Mouse (Mus musculus) embryonic fibroblast, embryonic 13.5 days (primary cell): ENCODE measurements around the gene Babam2. TPM values are rescaled to one million over a fixed set of nuclear protein-coding genes. Genes with fewer than 3 reads are reported as not detected.

Experiments
- H3K27ac ChIP-seq: 2 replicates; pipeline ENCODE4 v1.5.1; 2012; ENCODE audit warnings: low read length, control low read depth, inconsistent platforms; ENCODE audit not compliant: insufficient read depth
- H3K4me1 ChIP-seq: 2 replicates; pipeline ENCODE4 v1.6.1; 2011; ENCODE audit warnings: low read length; ENCODE audit not compliant: control insufficient read depth, insufficient read depth
- H3K4me3 ChIP-seq: 2 replicates; pipeline ENCODE4 v1.5.1; 2011; ENCODE audit warnings: mild to moderate bottlenecking, control low read depth, low read length; ENCODE audit not compliant: insufficient read depth
- CTCF ChIP-seq: IDR thresholded peaks from 2 replicates; pipeline ENCODE4 v1.5.1; 2011; ENCODE audit warnings: mild to moderate bottlenecking, control low read depth, low read length, moderate library complexity, borderline replicate concordance; ENCODE audit not compliant: insufficient read depth
- POLR2A ChIP-seq: IDR thresholded peaks from 2 replicates; pipeline ENCODE4 v1.6.1; 2011; ENCODE audit warnings: low read depth, mild to moderate bottlenecking, control low read depth, low read length, moderate library complexity
- polyA plus RNA-seq: library from polyadenylated mRNA; stranded (reverse); fragments of >200 nt; gene quantifications from 2 replicates; pipeline ENCODE4 v1.2.4, GENCODE M21; 2011; ENCODE audit warnings: low read depth; ENCODE audit not compliant: missing spikeins, insufficient read length

Babam2 gene
- polyA plus RNA-seq, 1 experiment: 68.7 TPM

DNA sequence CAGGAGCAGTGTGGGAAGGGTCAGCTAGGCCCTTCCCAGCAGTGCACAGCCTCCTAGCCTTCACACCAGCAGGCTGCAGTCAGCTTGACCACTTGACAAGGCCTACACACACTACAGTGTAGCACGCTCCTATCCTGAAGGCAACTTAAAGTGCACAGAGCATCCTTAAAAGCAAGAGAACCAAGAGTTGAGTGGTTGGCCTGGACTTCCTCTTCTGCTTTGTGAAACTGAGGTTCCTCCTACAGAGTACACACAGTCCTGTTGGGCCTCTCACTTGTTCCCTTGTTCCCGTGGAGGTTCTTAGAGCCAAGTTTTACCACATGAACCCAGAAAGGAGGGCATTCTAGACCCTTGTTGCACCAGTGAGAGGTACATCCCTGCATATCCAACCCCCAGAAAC lies 388.1 kb downstream of the Babam2 start:
- no peak for TF ChIP-seq CTCF
- no peak for TF ChIP-seq POLR2A
- H3K4me1 ChIP-seq: 0 out of 2 replicates have a peak, but pooled peaks cover 5% of the 10 kb centered on the region
- H3K27ac ChIP-seq: no peak overlapping the region
- H3K4me3 ChIP-seq: no peak overlapping the region

GRCm38 (mm10) chr5:32085971-32086370 lies 388.5 kb downstream of the Babam2 start:
- TF ChIP-seq POLR2A (no peak), CTCF (no peak)
- H3K4me3 ChIP-seq: no peak overlapping the region

GRCm38 (mm10) chr5:32086526-32087090 lies 389.1 kb downstream of the Babam2 start:
- H3K4me1 ChIP-seq: 0 out of 2 replicates have a peak, but pooled peaks cover 5% of the 10 kb centered on the region
- TF ChIP-seq POLR2A (no peak), CTCF (no peak)
- H3K27ac ChIP-seq: no peak overlapping the region
- no peak overlapping the region for H3K4me3 ChIP-seq

More at GRCm38 (mm10) chr5:32085971-32086370, 388.5 kb downstream of the Babam2 start:
- 0 out of 2 replicates have a peak, but pooled peaks cover 5% of the 10 kb centered on the region for H3K4me1 ChIP-seq
- no peak overlapping the region for H3K27ac ChIP-seq

GRCm38 (mm10) chr5:32089481-32089880 lies 392.0 kb downstream of the Babam2 start:
- Histone ChIP-seq H3K27ac (peak overlapping the region; percentile 85), H3K4me3 (no peak overlapping the region), H3K4me1 (0 out of 2 replicates have a peak, but pooled peaks cover 5% of the 10 kb centered on the region)
- peak; percentile 10; the same call in 1 of the 2 replicates for TF ChIP-seq POLR2A
- TF ChIP-seq CTCF: no peak

DNA sequence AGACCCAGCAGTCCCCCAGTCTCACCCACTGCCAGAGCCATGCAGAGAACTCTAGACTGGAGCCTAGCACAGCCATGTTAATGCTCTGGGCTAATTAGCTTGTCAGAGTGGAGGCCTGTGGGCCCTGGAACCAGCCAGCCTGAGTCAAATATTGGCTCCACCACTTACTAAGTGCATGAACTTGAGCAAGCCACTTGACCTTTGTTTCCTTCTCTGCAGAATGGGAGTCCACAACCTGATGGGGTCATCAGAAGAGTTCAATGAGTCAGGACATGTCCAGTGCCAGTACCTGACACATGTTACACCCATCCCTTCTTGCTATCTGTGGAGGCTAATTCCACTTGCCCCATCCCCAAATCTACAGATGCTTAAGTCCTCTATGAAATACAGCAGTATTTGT lies 394.8 kb downstream of the Babam2 start:
- H3K4me3 ChIP-seq: no peak overlapping the region
- H3K4me1 ChIP-seq: 0 out of 2 replicates have a peak, but pooled peaks cover 5% of the 10 kb centered on the region
- no peak overlapping the region for H3K27ac ChIP-seq
- TF ChIP-seq CTCF: no peak
- TF ChIP-seq POLR2A: no peak

- TF ChIP-seq POLR2A: no peak
- no peak for TF ChIP-seq CTCF
- H3K4me3 ChIP-seq: no peak overlapping the region
- no peaks in the 10 kb centered on the region; the same call in 1 of the 2 replicates for H3K4me1 ChIP-seq
- H3K27ac ChIP-seq: no peak overlapping the region
These were observed 401.2 kb downstream of the Babam2 start for GRCm38 (mm10) chr5:32098691-32099090.

DNA sequence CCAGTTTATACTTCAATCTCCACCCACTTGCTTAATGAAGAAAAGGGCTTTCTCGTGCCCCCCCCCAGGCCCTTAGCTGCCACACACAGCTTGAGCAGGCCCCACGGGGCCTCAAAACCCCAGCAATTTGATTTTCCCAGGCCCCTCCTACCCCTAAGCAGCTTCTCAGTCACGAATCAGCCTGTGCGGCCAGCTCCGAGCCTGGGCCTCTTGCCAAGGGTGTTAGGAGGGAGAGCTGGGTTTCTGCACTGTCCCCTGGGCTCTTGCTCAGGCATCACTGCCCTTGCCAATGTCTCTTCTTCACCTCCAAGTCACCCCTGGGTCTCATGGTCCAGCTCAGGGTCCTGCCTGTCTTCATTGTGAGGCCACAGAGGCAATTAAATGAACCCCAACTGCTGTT lies 405.0 kb downstream of the Babam2 start:
- TF ChIP-seq CTCF (no peak), POLR2A (no peak)
- no peak overlapping the region for H3K4me3 ChIP-seq
- no peak overlapping the region for H3K27ac ChIP-seq
- no peaks in the 10 kb centered on the region; the same call in 1 of the 2 replicates for H3K4me1 ChIP-seq

GRCm38 (mm10) chr5:32102971-32103431 lies 405.5 kb downstream of the Babam2 start:
- Histone ChIP-seq H3K4me3 (no peak overlapping the region), H3K27ac (no peak overlapping the region), H3K4me1 (no peaks in the 10 kb centered on the region; the same call in 1 of the 2 replicates)
- TF ChIP-seq CTCF (no peak), POLR2A (no peak)

DNA sequence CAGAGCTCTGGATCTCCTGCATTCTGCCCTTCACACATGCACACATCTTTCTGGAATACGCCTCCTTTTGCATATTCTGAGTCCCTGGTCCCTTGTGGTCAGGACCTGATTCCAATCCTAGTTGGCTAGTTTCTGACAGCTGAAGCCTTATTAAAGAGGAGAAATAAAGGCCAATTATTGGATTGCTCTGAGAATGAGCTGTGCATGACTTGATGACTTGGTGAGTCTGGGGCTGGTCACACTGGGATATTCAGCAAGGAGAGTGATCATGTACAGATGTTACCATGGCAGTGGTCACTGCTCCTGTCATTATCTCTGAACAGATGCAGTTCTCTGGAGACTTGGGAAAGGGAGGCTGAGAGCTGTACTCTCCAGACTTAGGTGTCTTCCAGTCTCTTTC lies 406.1 kb downstream of the Babam2 start:
- no peak for TF ChIP-seq POLR2A
- no peak for TF ChIP-seq CTCF
- Histone ChIP-seq H3K4me3 (no peak overlapping the region), H3K27ac (no peak overlapping the region), H3K4me1 (no peaks in the 10 kb centered on the region; the same call in 1 of the 2 replicates)
